Mouse (Mus musculus): Measurements from ENCODE around the gene Fmnl3. TPM values are rescaled to one million over a fixed set of nuclear protein-coding genes. Genes with fewer than 3 reads are reported as not detected.

Gene Fmnl3
- 10.1 and 10.2 TPM in 2 replicates for polyA plus RNA-seq (2011; ENCODE audit: insufficient read depth, insufficient read length, low read depth, missing spikeins)

GRCm38 (mm10) chr15:99370259-99370691 lies at the start of gene Fmnl3:
Fmnl3 (minus strand) TSS chr15:99370482.
- H3K27ac ChIP-seq (ENCODE audit: insufficient read depth, low read length): 0 out of 2 replicates have a peak within 1 kb of the TSS, but pooled peaks have one; percentile 32
- no peaks in the 10 kb centered on the region for H3K9me3 ChIP-seq (replicated peaks; ENCODE audit: control insufficient read depth, insufficient read depth, low read length, poor library complexity, severe bottlenecking)

GRCm38 (mm10) chr15:99417692-99418271 lies 47.5 kb upstream of the Fmnl3 start:
- no peaks in the 10 kb centered on the region for H3K9me3 ChIP-seq (replicated peaks; ENCODE audit: control insufficient read depth, insufficient read depth, low read length, poor library complexity, severe bottlenecking)
- TF ChIP-seq EP300 (IDR thresholded peaks at IDR 0.05; ENCODE audit: insufficient read depth, low read depth, low read length): no peak
- no peak for TF ChIP-seq POLR2A (IDR thresholded peaks at IDR 0.05; ENCODE audit: insufficient read depth, low read length)
- no peak for TF ChIP-seq CTCF (IDR thresholded peaks at IDR 0.05; ENCODE audit: low read depth, low read length)
- H3K4me3 ChIP-seq (ENCODE audit: low read depth, low read length): peak overlapping the region; percentile 47
- H3K27ac ChIP-seq (ENCODE audit: insufficient read depth, low read length): peak overlapping the region; percentile 86
- peak overlapping the region; percentile 63 for H3K9ac ChIP-seq (ENCODE audit: low read depth, poor library complexity, severe bottlenecking)
- no peaks in the 10 kb centered on the region for H3K27me3 ChIP-seq (ENCODE audit: control insufficient read depth, insufficient read depth, low read length, poor library complexity, severe bottlenecking)
- H3K4me1 ChIP-seq (ENCODE audit: control insufficient read depth, insufficient read depth, low read length): no peaks in the 10 kb centered on the region
- H3K36me3 ChIP-seq (ENCODE audit: control insufficient read depth, insufficient read depth, low read length, poor library complexity, severe bottlenecking): no peaks in the 10 kb centered on the region

More at GRCm38 (mm10) chr15:99370259-99370691, at the start of gene Fmnl3:
- Histone ChIP-seq H3K9ac (ENCODE audit: low read depth, poor library complexity, severe bottlenecking) (peak within 1 kb of the TSS; percentile 93), H3K4me1 (ENCODE audit: control insufficient read depth, insufficient read depth, low read length) (no peaks in the 10 kb centered on the region), H3K36me3 (ENCODE audit: control insufficient read depth, insufficient read depth, low read length, poor library complexity, severe bottlenecking) (no peaks in the 10 kb centered on the region), H3K27me3 (ENCODE audit: control insufficient read depth, insufficient read depth, low read length, poor library complexity, severe bottlenecking) (no peaks in the 10 kb centered on the region; the same call in 1 of the 2 replicates), H3K4me3 (ENCODE audit: low read depth, low read length) (peak within 1 kb of the TSS; percentile 95)
- TF ChIP-seq POLR2A (IDR thresholded peaks at IDR 0.05; ENCODE audit: insufficient read depth, low read length) (peak; percentile 9), CTCF (IDR thresholded peaks at IDR 0.05; ENCODE audit: low read depth, low read length) (peak; percentile 72), EP300 (IDR thresholded peaks at IDR 0.05; ENCODE audit: insufficient read depth, low read depth, low read length) (no peak)

- no peak overlapping the region for H3K27ac ChIP-seq (ENCODE audit: insufficient read depth, low read length)
- TF ChIP-seq CTCF (IDR thresholded peaks at IDR 0.05; ENCODE audit: low read depth, low read length) (no peak), EP300 (IDR thresholded peaks at IDR 0.05; ENCODE audit: insufficient read depth, low read depth, low read length) (no peak), POLR2A (IDR thresholded peaks at IDR 0.05; ENCODE audit: insufficient read depth, low read length) (no peak)
These were observed 46.7 kb upstream of the Fmnl3 start for GRCm38 (mm10) chr15:99416957-99417356.

GRCm38 (mm10) chr15:99416348-99416882 lies 46.1 kb upstream of the Fmnl3 start:
- H3K27me3 ChIP-seq (ENCODE audit: control insufficient read depth, insufficient read depth, low read length, poor library complexity, severe bottlenecking): no peaks in the 10 kb centered on the region
- no peaks in the 10 kb centered on the region for H3K4me1 ChIP-seq (ENCODE audit: control insufficient read depth, insufficient read depth, low read length)
- no peak overlapping the region for H3K9ac ChIP-seq (ENCODE audit: low read depth, poor library complexity, severe bottlenecking)
- H3K36me3 ChIP-seq (ENCODE audit: control insufficient read depth, insufficient read depth, low read length, poor library complexity, severe bottlenecking): no peaks in the 10 kb centered on the region
- no peak overlapping the region for H3K27ac ChIP-seq (ENCODE audit: insufficient read depth, low read length)
- TF ChIP-seq CTCF (IDR thresholded peaks at IDR 0.05; ENCODE audit: low read depth, low read length) (peak; percentile 100), POLR2A (IDR thresholded peaks at IDR 0.05; ENCODE audit: insufficient read depth, low read length) (no peak), EP300 (IDR thresholded peaks at IDR 0.05; ENCODE audit: insufficient read depth, low read depth, low read length) (0 out of 2 replicates have a peak, but pooled peaks have one; percentile 57)
- H3K9me3 ChIP-seq (replicated peaks; ENCODE audit: control insufficient read depth, insufficient read depth, low read length, poor library complexity, severe bottlenecking): no peaks in the 10 kb centered on the region
- no peak overlapping the region for H3K4me3 ChIP-seq (ENCODE audit: low read depth, low read length)

More at GRCm38 (mm10) chr15:99416957-99417356, 46.7 kb upstream of the Fmnl3 start:
- no peak overlapping the region for H3K9ac ChIP-seq (ENCODE audit: low read depth, poor library complexity, severe bottlenecking)
- no peaks in the 10 kb centered on the region for H3K9me3 ChIP-seq (replicated peaks; ENCODE audit: control insufficient read depth, insufficient read depth, low read length, poor library complexity, severe bottlenecking)
- H3K36me3 ChIP-seq (ENCODE audit: control insufficient read depth, insufficient read depth, low read length, poor library complexity, severe bottlenecking): no peaks in the 10 kb centered on the region
- no peaks in the 10 kb centered on the region for H3K4me1 ChIP-seq (ENCODE audit: control insufficient read depth, insufficient read depth, low read length)
- H3K27me3 ChIP-seq (ENCODE audit: control insufficient read depth, insufficient read depth, low read length, poor library complexity, severe bottlenecking): no peaks in the 10 kb centered on the region
- H3K4me3 ChIP-seq (ENCODE audit: low read depth, low read length): no peak overlapping the region

GRCm38 (mm10) chr15:99415793-99416192 lies 45.5 kb upstream of the Fmnl3 start:
- no peaks in the 10 kb centered on the region for H3K9me3 ChIP-seq (replicated peaks; ENCODE audit: control insufficient read depth, insufficient read depth, low read length, poor library complexity, severe bottlenecking)
- H3K36me3 ChIP-seq (ENCODE audit: control insufficient read depth, insufficient read depth, low read length, poor library complexity, severe bottlenecking): no peaks in the 10 kb centered on the region
- H3K9ac ChIP-seq (ENCODE audit: low read depth, poor library complexity, severe bottlenecking): no peak overlapping the region
- H3K27ac ChIP-seq (ENCODE audit: insufficient read depth, low read length): no peak overlapping the region
- TF ChIP-seq POLR2A (IDR thresholded peaks at IDR 0.05; ENCODE audit: insufficient read depth, low read length): no peak
- TF ChIP-seq EP300 (IDR thresholded peaks at IDR 0.05; ENCODE audit: insufficient read depth, low read depth, low read length): no peak
- no peak for TF ChIP-seq CTCF (IDR thresholded peaks at IDR 0.05; ENCODE audit: low read depth, low read length)
- no peaks in the 10 kb centered on the region for H3K27me3 ChIP-seq (ENCODE audit: control insufficient read depth, insufficient read depth, low read length, poor library complexity, severe bottlenecking)
- no peak overlapping the region for H3K4me3 ChIP-seq (ENCODE audit: low read depth, low read length)
- H3K4me1 ChIP-seq (ENCODE audit: control insufficient read depth, insufficient read depth, low read length): no peaks in the 10 kb centered on the region

GRCm38 (mm10) chr15:99411747-99412146 lies 41.5 kb upstream of the Fmnl3 start:
- peaks cover 2% of the 10 kb centered on the region for H3K4me1 ChIP-seq (ENCODE audit: control insufficient read depth, insufficient read depth, low read length)
- TF ChIP-seq CTCF (IDR thresholded peaks at IDR 0.05; ENCODE audit: low read depth, low read length) (no peak), POLR2A (IDR thresholded peaks at IDR 0.05; ENCODE audit: insufficient read depth, low read length) (no peak), EP300 (IDR thresholded peaks at IDR 0.05; ENCODE audit: insufficient read depth, low read depth, low read length) (no peak)
- H3K4me3 ChIP-seq (ENCODE audit: low read depth, low read length): no peak overlapping the region
- no peak overlapping the region for H3K9ac ChIP-seq (ENCODE audit: low read depth, poor library complexity, severe bottlenecking)
- no peaks in the 10 kb centered on the region for H3K27me3 ChIP-seq (ENCODE audit: control insufficient read depth, insufficient read depth, low read length, poor library complexity, severe bottlenecking)
- no peak overlapping the region for H3K27ac ChIP-seq (ENCODE audit: insufficient read depth, low read length)
- H3K36me3 ChIP-seq (ENCODE audit: control insufficient read depth, insufficient read depth, low read length, poor library complexity, severe bottlenecking): peaks cover 18% of the 10 kb centered on the region
- H3K9me3 ChIP-seq (replicated peaks; ENCODE audit: control insufficient read depth, insufficient read depth, low read length, poor library complexity, severe bottlenecking): no peaks in the 10 kb centered on the region

All from ES-Bruce4 (cell line).